Comparison of ENCODE assay signal across 10 mouse cellular contexts in genomic region chr5:148965089-148965591, GRCm38 (mm10). TPM values are rescaled to one million over a fixed set of nuclear protein-coding genes. Genes with fewer than 3 reads are reported as not detected.
DNase-seq lines count a peak whose midpoint lies in the region; ATAC-seq and TF ChIP-seq lines count a peak whose summit lies in the region.
"Had no signal": no experiment of that assay in that cellular context is flagged by ENCODE, and none has a peak within 500 bp of the region (broad histone marks: within the 10 kb centered on the region; RNA-seq: fewer than 3 reads in every experiment).

No protein-coding gene starts in this region.

- H3K9me3 ChIP-seq in hindbrain, embryonic 10.5 days, result no peaks in the 10 kb centered on the region
- H3K9me3 ChIP-seq in hindbrain, embryonic 14.5 days (ENCODE audit: control insufficient read depth, low read length), result no peaks in the 10 kb centered on the region
- H3K9me3 ChIP-seq in intestine, postnatal 0 days (ENCODE audit: control insufficient read depth), result no peaks in the 10 kb centered on the region
- H3K9me3 ChIP-seq: midbrain, embryonic 12.5 days had no signal

- H3K27ac ChIP-seq in hindbrain, embryonic 10.5 days, result 0 out of 2 replicates have a peak overlapping the region, but pooled peaks have one; percentile 59
- H3K27ac ChIP-seq in hindbrain, embryonic 14.5 days, result no peak overlapping the region
- peak overlapping the region; percentile 38 for H3K27ac ChIP-seq in testis, adult 2 months (ENCODE audit: control insufficient read depth, insufficient read depth, low read depth, low read length)
- 0 out of 2 replicates have a peak overlapping the region, but pooled peaks have one; percentile 60 for H3K27ac ChIP-seq in intestine, postnatal 0 days (ENCODE audit: low read depth, low read length)

- H3K4me1 ChIP-seq in hindbrain, embryonic 10.5 days (replicated peaks), result peaks cover 35% of the 10 kb centered on the region
- peaks cover 19% of the 10 kb centered on the region for H3K4me1 ChIP-seq in hindbrain, embryonic 14.5 days (replicated peaks; ENCODE audit: control insufficient read depth, insufficient read depth, low read length)
- H3K4me1 ChIP-seq in testis, adult 2 months (ENCODE audit: control insufficient read depth, insufficient read depth, low read length), result peaks cover 6% of the 10 kb centered on the region
- no peaks in the 10 kb centered on the region; the same call in 1 of the 2 replicates for H3K4me1 ChIP-seq in intestine, postnatal 0 days (replicated peaks; ENCODE audit: control insufficient read depth, insufficient read depth, low read length)

- H3K27me3 ChIP-seq in hindbrain, embryonic 10.5 days (ENCODE audit: insufficient read depth, poor library complexity, severe bottlenecking), result peaks cover 4% of the 10 kb centered on the region
- H3K27me3 ChIP-seq in hindbrain, embryonic 14.5 days (ENCODE audit: control insufficient read depth, insufficient read depth, low read length), result no peaks in the 10 kb centered on the region
- no peaks in the 10 kb centered on the region for H3K27me3 ChIP-seq in testis, adult 2 months (ENCODE audit: control insufficient read depth, insufficient read depth, low read length)
- no peaks in the 10 kb centered on the region for H3K27me3 ChIP-seq in intestine, postnatal 0 days (replicated peaks; ENCODE audit: control insufficient read depth, insufficient read depth, low read length)
- H3K27me3 ChIP-seq: midbrain, embryonic 12.5 days had no signal

- no peak for DNase-seq in hindbrain, embryonic 10.5 days (ENCODE audit: low spot score)
- no peak for DNase-seq in hindbrain, embryonic 14.5 days (ENCODE audit: low spot score)
- no peak for DNase-seq in testis, postnatal 10 days (ENCODE audit: low spot score)
- DNase-seq in cerebellum, adult 9-10 months, result no peak
- DNase-seq in spleen, postnatal 36 days (ENCODE audit: low spot score in 2 of 2), result no peak
- DNase-seq in cerebellum, postnatal 14 days, result no peak

- H3K9ac ChIP-seq in hindbrain, embryonic 14.5 days, result no peak overlapping the region
- H3K9ac ChIP-seq in intestine, postnatal 0 days (ENCODE audit: low read depth, low read length), result no peak overlapping the region
- H3K9ac ChIP-seq: midbrain, embryonic 12.5 days had no signal

- TF ChIP-seq POLR2A in testis, adult 2 months (IDR thresholded peaks at IDR 0.05; ENCODE audit: control insufficient read depth, low read depth, low read length), result no peak

- 76% methylated on average over 15 of the region's 15 CpGs for WGBS in hindbrain, embryonic 10.5 days
- 81% methylated on average over 15 of the region's 15 CpGs for WGBS in hindbrain, embryonic 14.5 days
- WGBS in intestine, postnatal 0 days, result 57% methylated on average over 15 of the region's 15 CpGs

- no peak overlapping the region for H3K4me2 ChIP-seq in hindbrain, embryonic 14.5 days (replicated peaks)
- no peak overlapping the region for H3K4me2 ChIP-seq in intestine, postnatal 0 days (replicated peaks; ENCODE audit: low read depth)
- H3K4me2 ChIP-seq: midbrain, embryonic 12.5 days had no signal

- no peak for ATAC-seq in hindbrain, embryonic 14.5 days (ENCODE audit: low FRiP score)
- ATAC-seq in intestine, postnatal 0 days, result no peak

- no peaks in the 10 kb centered on the region for H3K36me3 ChIP-seq in hindbrain, embryonic 10.5 days
- no peaks in the 10 kb centered on the region for H3K36me3 ChIP-seq in hindbrain, embryonic 14.5 days (replicated peaks; ENCODE audit: control insufficient read depth, insufficient read depth)
- H3K36me3 ChIP-seq in testis, adult 2 months (ENCODE audit: control insufficient read depth, insufficient read depth, low read length), result no peaks in the 10 kb centered on the region
- H3K36me3 ChIP-seq in intestine, postnatal 0 days (ENCODE audit: control insufficient read depth, insufficient read depth), result no peaks in the 10 kb centered on the region
- H3K36me3 ChIP-seq: midbrain, embryonic 12.5 days had no signal

- no peak overlapping the region for H3K4me3 ChIP-seq in hindbrain, embryonic 10.5 days
- H3K4me3 ChIP-seq in hindbrain, embryonic 14.5 days (replicated peaks; ENCODE audit: low read length), result no peak overlapping the region
- H3K4me3 ChIP-seq in testis, adult 2 months (ENCODE audit: control insufficient read depth, low read depth, low read length), result no peak overlapping the region
- no peak overlapping the region for H3K4me3 ChIP-seq in intestine, postnatal 0 days (ENCODE audit: low read depth, low read length)
- H3K4me3 ChIP-seq: midbrain, embryonic 12.5 days had no signal

- TF ChIP-seq CTCF in testis, adult 2 months (IDR thresholded peaks at IDR 0.05; ENCODE audit: control insufficient read depth, insufficient read depth, insufficient replicate concordance, low read depth, low read length), result no peak
- no peak for TF ChIP-seq CTCF in intestine, postnatal 0 days (IDR thresholded peaks at IDR 0.05; ENCODE audit: low read depth)

RNA-seq across cellular contexts. Expression of gene Gm42791, which starts 29.8 kb away (rescaled TPM):
- polyA plus RNA-seq in hindbrain, embryonic 10.5 days (2016; fragmentation: Nextera tagmentation; extraction: Ambion mirVana), result 1.6 and 3.8 TPM in 2 replicates
- polyA plus RNA-seq in hindbrain, embryonic 14.5 days (2014; fragmentation: Nextera tagmentation; extraction: Ambion mirVana), result 0.33 and 2.6 TPM in 2 replicates
- polyA plus RNA-seq in testis, adult 2 months (2012; rRNA removed), result not detected in 2 replicates
- not detected in 2 replicates for polyA plus RNA-seq in intestine, postnatal 0 days (2015; fragmentation: Nextera tagmentation; extraction: Ambion mirVana)
- polyA plus RNA-seq: gonadal fat pad, adult 2 months had no signal

RNA-seq across cellular contexts. Expression of gene Katnal1, which starts 36.0 kb away (rescaled TPM):
- 22.4 and 23.6 TPM in 2 replicates for polyA plus RNA-seq in hindbrain, embryonic 10.5 days (2016; fragmentation: Nextera tagmentation; extraction: Ambion mirVana)
- 38.0 and 40.9 TPM in 2 replicates for polyA plus RNA-seq in hindbrain, embryonic 14.5 days (2014; fragmentation: Nextera tagmentation; extraction: Ambion mirVana)
- 47.1 and 48.3 TPM in 2 replicates for polyA plus RNA-seq in testis, adult 2 months (2012; rRNA removed)
- polyA plus RNA-seq in intestine, postnatal 0 days (2015; fragmentation: Nextera tagmentation; extraction: Ambion mirVana), result 2.7 and 2.9 TPM in 2 replicates
